Mouse (Mus musculus): ENCODE measurements around the gene Dhx29.
"Not testable (repeated sequence)": the region's sequence is repeated elsewhere in the genome, so short reads cannot be mapped to it uniquely, and the experiment has no call there.

DNA sequence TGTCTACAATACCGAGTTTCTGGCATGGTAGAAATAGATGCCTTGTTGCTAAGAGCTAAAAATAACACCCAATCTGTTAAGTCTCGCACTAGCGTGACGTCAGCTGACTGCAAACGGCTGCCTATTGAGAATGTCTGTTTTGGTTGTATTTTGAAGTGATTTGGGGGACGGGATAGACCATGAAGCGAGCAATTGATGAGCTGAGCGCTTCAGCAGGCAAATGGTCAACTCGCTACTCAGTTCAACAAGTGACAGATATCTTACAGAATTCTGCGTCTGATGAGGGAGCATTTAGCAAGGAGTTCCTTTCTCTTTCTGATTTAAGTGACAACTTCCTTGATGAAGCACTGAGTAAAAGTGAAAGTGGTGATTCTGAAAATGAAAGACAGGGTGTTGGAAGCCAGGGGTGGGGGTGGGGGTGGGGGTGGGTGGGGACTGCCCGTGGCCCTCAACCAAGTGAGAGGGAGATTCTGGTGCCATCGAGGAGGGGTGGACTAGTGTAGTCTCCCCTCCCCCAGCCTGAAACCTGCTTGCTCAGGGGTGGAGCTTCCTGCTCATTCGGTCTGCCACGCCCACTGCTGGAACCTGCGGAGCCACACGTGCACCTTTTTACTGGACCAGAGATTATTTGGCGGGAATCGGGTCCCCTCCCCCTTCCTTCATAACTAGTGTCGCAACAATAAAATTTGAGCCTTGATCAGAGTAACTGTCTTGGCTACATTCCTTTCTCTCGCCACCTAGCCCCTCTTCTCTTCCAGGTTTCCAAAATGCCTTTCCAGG lies 86.1 kb downstream of the Dhx29 start:
- not testable (repeated sequence) for TF ChIP-seq CTCF (IDR thresholded peaks at IDR 0.05; ENCODE audit: extremely low read depth, insufficient read depth, insufficient read length, insufficient replicate concordance); POLR2A (IDR thresholded peaks at IDR 0.05; ENCODE audit: low read depth, low read length)

Measured in spleen, adult 2 months (tissue).